Mouse (Mus musculus): ENCODE data around the gene Bag1.

Gene Bag1

GRCm38 (mm10) chr4:40948160-40948708, at the start of gene Bag1, which contains the start of gene Chmp5:
Bag1 (minus strand) TSS chr4:40948294.
Chmp5 (plus strand) TSS chr4:40948407.
- DNase-seq (ENCODE audit: low spot score) = peak; percentile 98

- DNase-seq (ENCODE audit: low spot score) = no peak
These were observed 48.2 kb upstream of the Bag1 start for GRCm38 (mm10) chr4:40996302-40996701.

- no peak for DNase-seq (ENCODE audit: low spot score)
These were observed 41.5 kb upstream of the Bag1 start for GRCm38 (mm10) chr4:40989633-40990032.

GRCm38 (mm10) chr4:40983686-40984085, 35.6 kb upstream of the Bag1 start:
- DNase-seq (ENCODE audit: low spot score) = no peak

GRCm38 (mm10) chr4:40982486-40982885, 34.4 kb upstream of the Bag1 start:
- DNase-seq (ENCODE audit: low spot score) = no peak

- DNase-seq (ENCODE audit: low spot score) = no peak
These were observed 31.3 kb upstream of the Bag1 start for GRCm38 (mm10) chr4:40979430-40979829.

GRCm38 (mm10) chr4:40976651-40977050, 28.6 kb upstream of the Bag1 start:
- DNase-seq (ENCODE audit: low spot score) = no peak

- no peak for DNase-seq (ENCODE audit: low spot score)
These were observed 27.6 kb upstream of the Bag1 start for GRCm38 (mm10) chr4:40975678-40976077.

GRCm38 (mm10) chr4:40974011-40974410, 25.9 kb upstream of the Bag1 start:
- DNase-seq (ENCODE audit: low spot score) = no peak

GRCm38 (mm10) chr4:40971744-40972143, 23.6 kb upstream of the Bag1 start:
- peak; percentile 19 for DNase-seq (ENCODE audit: low spot score)

GRCm38 (mm10) chr4:40970842-40971701, 23.0 kb upstream of the Bag1 start, which contains the start of gene Nfx1:
Nfx1 (plus strand) TSS chr4:40970906.
- peak; percentile 93 for DNase-seq (ENCODE audit: low spot score)

- no peak for DNase-seq (ENCODE audit: low spot score)
These were observed 22.4 kb upstream of the Bag1 start for GRCm38 (mm10) chr4:40970592-40970841.

- no peak for DNase-seq (ENCODE audit: low spot score)
These were observed 21.9 kb upstream of the Bag1 start for GRCm38 (mm10) chr4:40969781-40970591.

GRCm38 (mm10) chr4:40969161-40969560, 21.1 kb upstream of the Bag1 start:
- DNase-seq (ENCODE audit: low spot score) = no peak

- DNase-seq (ENCODE audit: low spot score) = no peak
These were observed 15.4 kb upstream of the Bag1 start for GRCm38 (mm10) chr4:40963536-40963935.

- no peak for DNase-seq (ENCODE audit: low spot score)
These were observed 7.8 kb upstream of the Bag1 start for GRCm38 (mm10) chr4:40955942-40956341.

- no peak for DNase-seq (ENCODE audit: low spot score)
These were observed 5.4 kb upstream of the Bag1 start for GRCm38 (mm10) chr4:40953521-40953920.

- DNase-seq (ENCODE audit: low spot score) = no peak
These were observed 432 bp downstream of the Bag1 start for GRCm38 (mm10) chr4:40947565-40948159.

- DNase-seq (ENCODE audit: low spot score) = no peak
These were observed 1.5 kb downstream of the Bag1 start for GRCm38 (mm10) chr4:40946516-40947121.

GRCm38 (mm10) chr4:40943651-40944050, 4.4 kb downstream of the Bag1 start:
- no peak for DNase-seq (ENCODE audit: low spot score)

- no peak for DNase-seq (ENCODE audit: low spot score)
These were observed 9.3 kb downstream of the Bag1 start for GRCm38 (mm10) chr4:40938793-40939192.
